Mouse (Mus musculus): ENCODE data around the gene Glra4. TPM values are rescaled to one million over a fixed set of nuclear protein-coding genes. Genes with fewer than 3 reads are reported as not detected.

Gene Glra4
- polyA plus RNA-seq, 1 experiment from 2014 or later = not detected

DNA sequence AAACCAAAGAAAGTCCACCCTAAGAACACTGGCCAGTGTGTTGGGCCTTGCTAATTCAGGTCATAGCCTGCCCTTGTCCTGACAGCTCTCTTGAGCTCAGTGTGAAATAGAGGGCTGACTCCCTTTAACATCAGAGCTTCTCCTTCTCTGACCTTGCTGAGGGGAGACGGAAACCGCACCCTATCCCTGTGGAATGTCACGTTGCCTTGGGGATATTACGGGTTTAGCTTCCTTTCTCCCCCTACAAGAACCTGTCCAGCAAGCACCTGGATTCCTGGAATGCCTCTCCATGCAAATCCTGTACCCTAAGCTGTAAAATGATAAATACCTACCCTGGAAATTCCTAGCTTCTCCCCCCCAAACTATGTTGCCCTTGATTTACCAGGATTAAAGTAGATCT, 9.5 kb upstream of the Glra4 start:
- H3K9me3 ChIP-seq (ENCODE audit: control insufficient read depth) = no peaks in the 10 kb centered on the region
- peaks cover 4% of the 10 kb centered on the region; the same call in 1 of the 2 replicates for H3K36me3 ChIP-seq (ENCODE audit: control insufficient read depth, insufficient read depth)
- H3K27ac ChIP-seq (ENCODE audit: low read depth, low read length) = no peak overlapping the region
- no peak for ATAC-seq
- H3K4me3 ChIP-seq (ENCODE audit: low read depth, low read length) = no peak overlapping the region
- 72% methylated on average over 4 of the region's 4 CpGs for WGBS
- H3K27me3 ChIP-seq (replicated peaks; ENCODE audit: control insufficient read depth, insufficient read depth, low read length) = no peaks in the 10 kb centered on the region
- no peaks in the 10 kb centered on the region for H3K4me1 ChIP-seq (replicated peaks; ENCODE audit: control insufficient read depth, insufficient read depth, low read length)
- no peak overlapping the region for H3K4me2 ChIP-seq (replicated peaks; ENCODE audit: low read depth)
- no peak overlapping the region for H3K9ac ChIP-seq (ENCODE audit: low read depth, low read length)
- TF ChIP-seq CTCF (IDR thresholded peaks at IDR 0.05; ENCODE audit: low read depth) = no peak

DNA sequence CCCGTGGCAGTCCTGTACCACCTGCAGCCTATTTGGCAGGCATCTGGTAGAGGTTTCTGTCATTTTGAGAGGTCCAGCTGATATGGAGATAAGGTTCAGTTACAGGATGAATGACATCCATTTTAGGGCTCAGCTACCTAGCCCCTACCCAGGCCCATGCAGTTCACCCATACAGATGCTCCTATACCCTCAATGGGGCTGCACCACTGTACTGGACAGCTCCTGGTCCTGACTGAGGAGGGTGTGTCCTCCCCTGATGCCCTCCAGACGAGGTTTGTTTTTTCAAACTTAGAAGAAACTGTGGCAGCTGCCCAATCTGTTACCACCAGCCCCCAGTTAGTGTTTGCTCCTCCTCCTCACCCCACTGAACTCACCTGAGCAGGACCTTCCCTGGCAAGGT, 679 bp downstream of the Glra4 start:
- ATAC-seq = no peak

DNA sequence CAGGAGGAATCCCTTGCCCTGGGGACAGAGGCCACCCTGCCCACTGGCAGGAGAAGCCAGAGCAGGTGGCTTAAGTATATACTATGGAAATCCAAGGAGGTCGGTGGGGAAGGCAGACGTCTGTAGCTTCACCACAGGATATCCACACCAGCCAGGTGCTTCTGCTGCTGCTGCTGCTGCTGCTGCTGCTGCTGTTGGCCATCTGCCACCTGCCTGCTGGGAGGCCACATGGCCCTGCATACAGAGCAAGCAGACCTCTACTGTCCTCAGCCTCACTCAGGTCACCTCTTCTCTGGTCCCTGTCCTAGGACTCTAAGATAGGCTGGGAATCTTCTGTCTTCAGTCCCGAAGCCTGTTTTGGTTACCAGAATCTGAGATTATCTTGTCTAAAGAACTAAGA, 1.9 kb downstream of the Glra4 start:
- Histone ChIP-seq H3K4me2 (replicated peaks; ENCODE audit: low read depth) (no peak overlapping the region), H3K27me3 (replicated peaks; ENCODE audit: control insufficient read depth, insufficient read depth, low read length) (no peaks in the 10 kb centered on the region), H3K9ac (ENCODE audit: low read depth, low read length) (no peak overlapping the region), H3K27ac (ENCODE audit: low read depth, low read length) (no peak overlapping the region), H3K4me1 (replicated peaks; ENCODE audit: control insufficient read depth, insufficient read depth, low read length) (no peaks in the 10 kb centered on the region), H3K36me3 (ENCODE audit: control insufficient read depth, insufficient read depth) (no peaks in the 10 kb centered on the region), H3K4me3 (ENCODE audit: low read depth, low read length) (no peak overlapping the region), H3K9me3 (ENCODE audit: control insufficient read depth) (no peaks in the 10 kb centered on the region)
- WGBS = 83% methylated on average over 3 of the region's 3 CpGs
- TF ChIP-seq CTCF (IDR thresholded peaks at IDR 0.05; ENCODE audit: low read depth) = no peak
- no peak for ATAC-seq

More for the DNA sequence above, 679 bp downstream of the Glra4 start:
- 59% methylated on average over 2 of the region's 2 CpGs for WGBS
- Histone ChIP-seq H3K9me3 (ENCODE audit: control insufficient read depth) (no peaks in the 10 kb centered on the region), H3K27ac (ENCODE audit: low read depth, low read length) (no peak overlapping the region), H3K4me2 (replicated peaks; ENCODE audit: low read depth) (no peak overlapping the region), H3K4me1 (replicated peaks; ENCODE audit: control insufficient read depth, insufficient read depth, low read length) (no peaks in the 10 kb centered on the region), H3K4me3 (ENCODE audit: low read depth, low read length) (no peak overlapping the region), H3K27me3 (replicated peaks; ENCODE audit: control insufficient read depth, insufficient read depth, low read length) (no peaks in the 10 kb centered on the region), H3K9ac (ENCODE audit: low read depth, low read length) (no peak overlapping the region), H3K36me3 (ENCODE audit: control insufficient read depth, insufficient read depth) (no peaks in the 10 kb centered on the region)
- no peak for TF ChIP-seq CTCF (IDR thresholded peaks at IDR 0.05; ENCODE audit: low read depth)

DNA sequence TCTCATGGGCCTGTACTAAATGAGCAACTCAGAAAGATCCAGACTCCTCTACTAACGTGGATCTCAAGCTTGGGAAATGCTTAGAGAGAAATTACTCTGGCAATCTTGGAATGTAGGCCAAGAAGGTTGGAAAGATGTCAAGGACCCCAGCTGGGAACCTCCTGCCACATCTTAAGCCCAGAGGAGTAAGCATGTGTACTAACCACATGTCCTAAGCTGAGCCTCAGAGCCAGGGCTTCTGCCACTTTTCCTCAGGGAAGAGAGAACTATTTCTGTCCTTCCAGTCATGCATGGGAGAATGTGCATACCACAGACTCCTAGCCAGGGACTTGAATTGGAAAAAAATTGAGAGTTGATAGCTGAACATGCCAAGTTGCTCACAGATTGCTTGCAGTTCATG, 6.9 kb downstream of the Glra4 start:
- H3K4me2 ChIP-seq (replicated peaks; ENCODE audit: low read depth) = no peak overlapping the region
- no peak overlapping the region for H3K4me3 ChIP-seq (ENCODE audit: low read depth, low read length)
- no peaks in the 10 kb centered on the region for H3K9me3 ChIP-seq (ENCODE audit: control insufficient read depth)
- H3K27me3 ChIP-seq (replicated peaks; ENCODE audit: control insufficient read depth, insufficient read depth, low read length) = no peaks in the 10 kb centered on the region
- no peak for ATAC-seq
- H3K9ac ChIP-seq (ENCODE audit: low read depth, low read length) = no peak overlapping the region
- no peaks in the 10 kb centered on the region for H3K4me1 ChIP-seq (replicated peaks; ENCODE audit: control insufficient read depth, insufficient read depth, low read length)
- no peak overlapping the region for H3K27ac ChIP-seq (ENCODE audit: low read depth, low read length)
- no peaks in the 10 kb centered on the region for H3K36me3 ChIP-seq (ENCODE audit: control insufficient read depth, insufficient read depth)
- WGBS = 50% methylated on average over 1 of the region's 1 CpGs
- no peak for TF ChIP-seq CTCF (IDR thresholded peaks at IDR 0.05; ENCODE audit: low read depth)

DNA sequence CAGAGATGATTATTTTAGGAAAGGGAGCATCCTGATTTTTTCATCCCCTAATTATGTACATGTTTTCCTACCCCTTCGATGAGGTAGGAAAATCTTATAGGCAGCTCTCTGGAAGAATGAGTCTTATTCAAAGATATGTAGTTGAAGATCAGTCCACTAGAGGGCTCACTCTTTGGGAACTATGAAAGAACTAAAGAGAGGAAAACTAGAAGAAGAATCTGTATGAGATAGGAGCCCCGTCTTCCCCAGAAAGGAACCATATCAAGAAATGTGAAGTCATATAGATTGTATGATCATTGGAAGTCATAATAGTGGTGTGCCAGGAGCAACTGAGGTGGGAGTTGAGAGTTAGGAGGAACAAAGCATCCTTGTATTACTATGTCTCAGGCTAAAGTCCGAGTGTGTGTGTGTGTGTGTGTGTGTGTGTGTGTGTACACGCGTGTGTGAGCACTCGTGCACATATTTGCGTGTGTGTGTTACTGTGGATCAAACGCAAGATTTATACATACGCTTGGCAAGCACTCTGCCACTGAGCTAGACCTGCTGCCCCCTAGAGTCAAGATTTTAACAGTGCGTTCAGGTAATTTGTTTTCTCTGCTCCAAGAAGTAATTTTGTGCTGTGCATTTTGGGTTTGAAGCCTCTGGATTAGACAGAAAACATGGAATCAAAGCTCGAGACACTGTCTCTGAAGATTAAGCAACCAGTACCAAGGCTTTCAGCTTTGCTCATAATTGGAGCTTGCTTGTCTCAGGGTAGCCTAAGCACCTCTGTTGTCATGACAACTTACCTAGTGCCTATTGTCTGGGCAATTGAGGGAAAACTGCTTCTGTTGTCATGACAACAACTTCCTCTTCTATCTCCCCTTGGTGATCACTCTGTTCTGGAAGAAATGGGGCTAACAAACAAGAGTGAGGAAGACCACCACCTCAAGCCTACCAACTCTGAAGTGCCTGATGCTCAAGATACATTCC, 18.6 kb downstream of the Glra4 start:
- H3K9ac ChIP-seq (ENCODE audit: low read depth, low read length) = no peak overlapping the region
- 70% methylated on average over 11 of the region's 11 CpGs for WGBS

DNA sequence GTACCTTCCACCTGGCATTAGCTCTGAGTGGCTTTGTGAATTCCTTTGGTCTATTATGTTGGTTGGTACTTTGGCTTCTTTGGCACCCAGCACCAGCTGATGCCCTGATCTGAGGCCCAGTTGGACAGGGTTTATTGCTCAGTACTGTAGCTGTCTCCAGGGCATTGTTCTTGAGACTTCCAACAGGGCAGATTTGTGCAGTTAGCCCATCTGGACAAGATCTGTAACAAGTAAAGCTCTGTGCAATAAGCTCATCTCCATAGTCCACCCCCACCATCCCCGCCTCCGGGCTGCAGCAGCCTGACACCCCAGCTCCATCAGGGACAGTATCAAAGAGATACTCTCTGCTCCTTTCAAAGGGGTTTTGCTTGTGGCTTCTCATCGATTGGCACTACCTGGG, 24.5 kb downstream of the Glra4 start:
- no peaks in the 10 kb centered on the region for H3K27me3 ChIP-seq (replicated peaks; ENCODE audit: control insufficient read depth, insufficient read depth, low read length)
- H3K9ac ChIP-seq (ENCODE audit: low read depth, low read length) = no peak overlapping the region
- H3K27ac ChIP-seq (ENCODE audit: low read depth, low read length) = no peak overlapping the region
- no peaks in the 10 kb centered on the region for H3K36me3 ChIP-seq (ENCODE audit: control insufficient read depth, insufficient read depth)
- H3K4me2 ChIP-seq (replicated peaks; ENCODE audit: low read depth) = no peak overlapping the region
- whole genome bisulfite sequencing = 95% methylated on average over 3 of the region's 3 CpGs
- no peaks in the 10 kb centered on the region for H3K9me3 ChIP-seq (ENCODE audit: control insufficient read depth)
- H3K4me1 ChIP-seq (replicated peaks; ENCODE audit: control insufficient read depth, insufficient read depth, low read length) = no peaks in the 10 kb centered on the region
- no peak overlapping the region for H3K4me3 ChIP-seq (ENCODE audit: low read depth, low read length)
- no peak for TF ChIP-seq CTCF (IDR thresholded peaks at IDR 0.05; ENCODE audit: low read depth)
- ATAC-seq = no peak

More for the DNA sequence above, 18.6 kb downstream of the Glra4 start:
- Histone ChIP-seq H3K27ac (ENCODE audit: low read depth, low read length) (no peak overlapping the region), H3K36me3 (ENCODE audit: control insufficient read depth, insufficient read depth) (no peaks in the 10 kb centered on the region), H3K9me3 (ENCODE audit: control insufficient read depth) (no peaks in the 10 kb centered on the region), H3K4me3 (ENCODE audit: low read depth, low read length) (no peak overlapping the region), H3K4me2 (replicated peaks; ENCODE audit: low read depth) (no peak overlapping the region), H3K27me3 (replicated peaks; ENCODE audit: control insufficient read depth, insufficient read depth, low read length) (no peaks in the 10 kb centered on the region), H3K4me1 (replicated peaks; ENCODE audit: control insufficient read depth, insufficient read depth, low read length) (no peaks in the 10 kb centered on the region)
- peak; percentile 53 for TF ChIP-seq CTCF (IDR thresholded peaks at IDR 0.05; ENCODE audit: low read depth)
- ATAC-seq = no peak

Measured in intestine, postnatal 0 days (tissue).